Mouse (Mus musculus) embryonic facial prominence, embryonic 15.5 days (tissue): ENCODE measurements around the gene Lect2. TPM values are rescaled to one million over a fixed set of nuclear protein-coding genes. Genes with fewer than 3 reads are reported as not detected.
A peak's percentile ranks its signal among the peaks of the same experiment; 100 is the strongest.

ENCODE experiments used
- ATAC-seq: fragments of 200-750 bp; cut with Nextera tagmentation; 2 replicates; pipeline ENCODE4 v1.8.0; 2017; ENCODE audit warnings: low read depth, moderate TSS enrichment; ENCODE audit not compliant: insufficient number of reproducible peaks, low FRiP score, low TSS enrichment
- H3K27ac ChIP-seq: fragments of 300-500 bp; sonication (generic); replicated peaks from 2 replicates; pipeline ENCODE4 v1.5.1; 2015; ENCODE audit warnings: mild to moderate bottlenecking, inconsistent platforms
- H3K27me3 ChIP-seq: fragments of 300-500 bp; sonication (generic); 2 replicates; pipeline ENCODE4 v1.6.1; 2015; ENCODE audit warnings: inconsistent platforms
- H3K36me3 ChIP-seq: fragments of 300-500 bp; sonication (generic); 2 replicates; pipeline ENCODE4 v1.6.1; 2015; ENCODE audit warnings: mild to moderate bottlenecking, inconsistent platforms
- H3K4me1 ChIP-seq: fragments of 300-500 bp; sonication (generic); 2 replicates; pipeline ENCODE4 v1.6.1; 2015; ENCODE audit warnings: inconsistent platforms
- H3K4me2 ChIP-seq: fragments of 300-500 bp; sonication (generic); replicated peaks from 2 replicates; pipeline ENCODE4 v1.6.1; 2015; ENCODE audit warnings: mild to moderate bottlenecking, inconsistent platforms
- H3K4me3 ChIP-seq: fragments of 300-500 bp; sonication (generic); replicated peaks from 2 replicates; pipeline ENCODE4 v1.5.1; 2015; ENCODE audit warnings: mild to moderate bottlenecking, inconsistent platforms
- H3K9ac ChIP-seq: fragments of 300-500 bp; sonication (generic); 2 replicates; pipeline ENCODE4 v1.6.1; 2015; ENCODE audit warnings: inconsistent platforms
- H3K9me3 ChIP-seq: fragments of 300-500 bp; sonication (generic); replicated peaks from 2 replicates; pipeline ENCODE4 v1.6.1; 2016; ENCODE audit warnings: inconsistent platforms
- WGBS: fragments of 180-500 bp; shearing (Covaris S2); methylation state at CpG from one replicate; pipeline ENCODE4 v1.1.7; 2015; 5-methylcytosine and 5-hydroxymethylcytosine counted together
- polyA plus RNA-seq: library from polyadenylated mRNA; unstranded; fragments of >200 nt; fragmentation: Nextera tagmentation; extraction: Ambion mirVana; gene quantifications from 2 replicates; pipeline ENCODE4 v1.2.1, GENCODE M21; 2015

Gene Lect2
- polyA plus RNA-seq = not detected in 2 replicates

DNA sequence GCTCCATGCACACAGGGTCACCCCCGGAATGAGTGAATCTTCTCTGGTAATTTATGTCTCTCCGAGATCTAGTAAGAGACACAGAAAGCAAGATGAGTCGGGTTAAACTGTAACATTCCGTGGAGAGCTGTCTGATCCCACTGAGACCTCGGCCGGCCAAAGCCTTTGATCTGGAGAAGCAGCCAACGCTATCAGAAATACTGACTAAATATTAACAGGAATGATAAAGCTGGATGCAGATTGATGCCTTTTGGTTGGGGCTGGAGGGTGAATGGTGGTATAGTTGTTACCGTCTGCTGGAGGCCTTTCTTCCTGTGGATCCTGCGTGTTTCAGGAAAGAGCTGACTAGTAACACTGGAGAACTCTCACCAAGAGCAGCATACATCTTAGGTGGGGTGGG is at the start of gene Lect2:
Lect2 (minus strand) TSS at position 102 of the 400 bp plus-strand sequence.
- WGBS = 71% methylated on average over 9 of the region's 9 CpGs
- H3K4me3 ChIP-seq = no peak within 1 kb of the TSS
- H3K9ac ChIP-seq = no peak within 1 kb of the TSS
- H3K4me1 ChIP-seq = peaks cover 4% of the 10 kb centered on the region; the same call in 1 of the 2 replicates
- no peak for ATAC-seq
- no peaks in the 10 kb centered on the region for H3K27me3 ChIP-seq
- H3K9me3 ChIP-seq = no peaks in the 10 kb centered on the region
- H3K27ac ChIP-seq = no peak within 1 kb of the TSS
- H3K4me2 ChIP-seq = no peak within 1 kb of the TSS
- no peaks in the 10 kb centered on the region for H3K36me3 ChIP-seq

DNA sequence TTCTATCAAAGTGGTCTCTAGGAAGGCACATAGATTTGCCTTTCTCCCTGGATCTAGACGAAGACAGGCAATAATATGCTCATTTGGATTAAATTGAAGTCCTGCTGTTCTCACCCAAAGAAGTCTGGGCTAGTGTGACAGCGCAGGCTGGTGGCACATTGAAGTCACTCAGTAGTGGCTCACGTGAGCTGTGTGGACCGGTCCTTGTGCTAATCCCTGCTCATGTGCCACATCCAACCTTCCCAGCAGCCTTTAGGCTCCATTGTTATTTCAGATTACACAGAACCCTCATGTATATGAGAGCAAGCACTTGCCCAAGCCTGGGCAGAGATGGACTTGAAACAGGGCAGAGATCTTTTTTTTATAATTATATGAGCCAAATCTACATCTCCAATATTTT is 49.0 kb upstream of the Lect2 start:
- Histone ChIP-seq H3K9me3 (no peaks in the 10 kb centered on the region), H3K4me3 (no peak overlapping the region), H3K4me2 (no peak overlapping the region), H3K36me3 (no peaks in the 10 kb centered on the region), H3K27ac (peak overlapping the region; percentile 68), H3K9ac (no peak overlapping the region), H3K27me3 (no peaks in the 10 kb centered on the region), H3K4me1 (peaks cover 70% of the 10 kb centered on the region)
- WGBS = 76% methylated on average over 4 of the region's 4 CpGs
- ATAC-seq = no peak

DNA sequence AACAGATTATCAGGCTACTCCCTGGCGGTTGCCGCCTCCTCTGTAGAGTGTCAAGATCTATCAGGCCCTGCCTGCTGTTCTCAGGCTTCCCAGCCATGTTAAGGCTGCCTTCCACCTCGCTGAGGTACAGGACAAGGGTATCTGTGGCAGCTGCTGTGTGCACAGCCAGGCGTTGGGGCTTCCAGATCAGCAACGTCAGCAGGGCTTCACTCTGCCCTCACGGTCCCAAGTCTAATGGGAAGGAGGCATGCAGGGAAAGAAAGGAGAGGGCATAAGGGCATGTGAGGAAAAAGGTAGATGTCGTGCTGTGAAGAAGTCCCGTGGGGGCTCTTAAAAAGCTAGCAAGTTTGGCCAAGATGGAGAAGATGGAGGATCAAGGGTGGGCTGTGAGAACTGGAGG is 46.9 kb upstream of the Lect2 start:
- Histone ChIP-seq H3K9me3 (no peaks in the 10 kb centered on the region), H3K27me3 (no peaks in the 10 kb centered on the region), H3K27ac (no peak overlapping the region), H3K9ac (no peak overlapping the region), H3K4me2 (no peak overlapping the region), H3K36me3 (no peaks in the 10 kb centered on the region), H3K4me1 (peaks cover 53% of the 10 kb centered on the region), H3K4me3 (no peak overlapping the region)
- WGBS = 85% methylated on average over 8 of the region's 8 CpGs
- ATAC-seq = no peak

DNA sequence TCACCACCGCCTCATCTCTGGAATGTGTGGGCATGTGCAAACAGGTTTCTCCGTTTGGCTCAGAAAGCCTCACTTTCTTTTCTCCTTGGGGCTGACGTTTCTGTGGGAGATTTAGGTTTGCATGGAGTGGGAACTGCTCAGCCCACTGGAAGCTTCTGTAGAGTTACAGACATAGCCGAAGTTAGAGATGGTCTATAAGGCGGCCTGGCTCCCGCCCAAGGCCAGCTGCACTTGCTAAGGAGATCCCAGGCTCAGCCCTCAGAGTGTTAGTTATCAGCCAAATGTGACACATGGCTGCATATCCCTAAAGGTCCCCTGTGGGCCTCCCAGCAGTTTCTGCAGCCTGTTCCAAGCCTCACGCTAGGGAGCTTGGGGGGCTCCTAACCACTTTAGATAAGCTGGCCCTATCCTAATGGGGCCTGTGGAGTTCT is 45.7 kb upstream of the Lect2 start:
- H3K27ac ChIP-seq = peak overlapping the region; percentile 65; the same call in 1 of the 2 replicates
- H3K27me3 ChIP-seq = no peaks in the 10 kb centered on the region
- H3K36me3 ChIP-seq = no peaks in the 10 kb centered on the region
- ATAC-seq = no peak; the same call in 1 of the 2 replicates
- H3K9ac ChIP-seq = no peak overlapping the region
- peaks cover 46% of the 10 kb centered on the region for H3K4me1 ChIP-seq
- no peaks in the 10 kb centered on the region for H3K9me3 ChIP-seq
- WGBS = 42% methylated on average over 7 of the region's 7 CpGs
- H3K4me3 ChIP-seq = no peak overlapping the region
- H3K4me2 ChIP-seq = no peak overlapping the region

DNA sequence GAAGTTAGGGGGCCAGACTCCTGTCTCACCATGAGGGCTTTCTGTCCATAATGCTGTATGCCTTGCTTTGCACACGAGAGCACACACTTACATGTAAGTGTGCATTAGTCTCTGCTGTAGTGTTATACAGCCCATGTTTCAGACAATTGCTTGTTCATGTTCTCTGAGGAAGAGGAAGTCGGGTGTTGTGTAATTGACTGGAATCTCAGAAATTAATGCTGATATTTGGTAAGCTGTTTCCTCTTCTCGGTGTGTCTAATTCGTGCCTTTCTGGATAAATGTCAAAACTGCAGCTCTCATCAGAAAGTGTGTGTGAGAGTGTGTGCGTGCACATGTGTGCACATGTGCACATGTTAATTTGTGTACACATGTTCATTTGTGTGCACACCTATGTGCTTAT is 44.9 kb upstream of the Lect2 start:
- Histone ChIP-seq H3K4me1 (peaks cover 45% of the 10 kb centered on the region), H3K36me3 (no peaks in the 10 kb centered on the region), H3K9ac (no peak overlapping the region), H3K9me3 (no peaks in the 10 kb centered on the region), H3K27me3 (no peaks in the 10 kb centered on the region), H3K4me3 (no peak overlapping the region), H3K4me2 (no peak overlapping the region), H3K27ac (peak overlapping the region; percentile 28; the same call in 1 of the 2 replicates)
- WGBS = 62% methylated on average over 5 of the region's 5 CpGs
- ATAC-seq = no peak

DNA sequence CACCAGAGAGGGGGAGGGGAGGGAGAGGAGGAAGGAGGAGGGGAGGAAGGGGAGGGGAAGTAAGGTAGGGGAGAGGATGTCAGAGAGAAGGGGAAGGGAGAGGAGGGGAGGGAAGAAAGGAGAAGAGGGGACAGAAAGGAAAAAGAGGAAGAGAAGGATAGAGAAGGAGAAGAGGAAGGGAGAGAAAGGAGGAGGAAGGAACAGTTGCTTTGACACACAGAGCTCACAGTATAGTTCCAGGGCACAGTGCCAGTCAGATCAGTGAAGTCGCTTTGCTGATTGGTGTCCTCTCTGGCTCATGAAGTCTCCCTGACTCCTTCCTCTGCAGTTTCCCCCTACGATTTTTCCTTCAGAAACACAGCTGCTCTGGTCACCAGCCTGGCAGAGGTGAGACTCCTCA is 43.6 kb upstream of the Lect2 start:
- H3K27me3 ChIP-seq = no peaks in the 10 kb centered on the region
- H3K27ac ChIP-seq = no peak overlapping the region
- H3K4me3 ChIP-seq = no peak overlapping the region
- no peak overlapping the region for H3K9ac ChIP-seq
- no peaks in the 10 kb centered on the region for H3K9me3 ChIP-seq
- ATAC-seq = no peak
- H3K4me1 ChIP-seq = peaks cover 33% of the 10 kb centered on the region
- 42% methylated on average over 2 of the region's 2 CpGs for WGBS
- H3K4me2 ChIP-seq = no peak overlapping the region
- no peaks in the 10 kb centered on the region for H3K36me3 ChIP-seq

DNA sequence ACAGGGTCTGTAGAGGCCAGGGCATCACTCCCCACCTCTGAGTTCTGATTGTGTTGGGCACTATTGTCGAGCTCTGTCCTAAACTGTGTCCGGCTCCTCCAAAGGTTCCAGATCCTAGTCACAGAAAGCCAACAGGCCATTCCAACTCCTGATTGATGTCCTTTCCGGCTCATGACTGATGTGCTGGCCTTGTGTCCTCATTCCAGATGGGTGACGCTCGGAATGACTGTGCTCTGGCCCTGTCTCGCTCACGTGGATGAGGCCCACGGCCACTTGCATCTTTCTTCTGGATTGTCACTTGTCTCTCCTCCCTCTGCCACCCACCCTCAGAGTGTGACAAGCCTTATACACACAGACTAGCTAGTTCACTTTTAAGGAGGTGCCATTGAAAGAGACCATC is 42.9 kb upstream of the Lect2 start:
- no peak for ATAC-seq
- Histone ChIP-seq H3K4me2 (no peak overlapping the region), H3K4me3 (no peak overlapping the region), H3K9me3 (no peaks in the 10 kb centered on the region), H3K27ac (no peak overlapping the region), H3K36me3 (no peaks in the 10 kb centered on the region), H3K27me3 (no peaks in the 10 kb centered on the region), H3K4me1 (peaks cover 26% of the 10 kb centered on the region), H3K9ac (no peak overlapping the region)
- 93% methylated on average over 8 of the region's 8 CpGs for WGBS

DNA sequence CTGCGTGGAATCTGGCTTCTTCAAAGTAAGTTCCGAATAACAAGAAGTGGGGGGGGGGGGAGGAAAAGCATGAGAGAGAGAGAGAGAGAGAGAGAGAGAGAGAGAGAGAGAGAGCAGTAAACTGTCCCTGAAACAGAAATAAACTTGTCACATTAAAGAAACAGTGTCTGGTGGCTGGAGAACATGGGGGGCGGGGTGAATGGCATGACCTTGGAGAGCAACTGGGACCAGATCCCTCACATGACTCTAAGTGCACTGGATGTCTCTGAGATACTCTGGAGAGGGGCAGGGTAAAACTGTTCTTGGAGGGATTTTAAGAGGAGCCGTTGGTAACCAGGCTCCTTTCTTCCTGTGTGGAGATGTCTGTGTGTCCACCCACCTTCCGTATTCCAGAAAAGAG is 41.9 kb upstream of the Lect2 start:
- H3K4me2 ChIP-seq = no peak overlapping the region
- no peak overlapping the region for H3K27ac ChIP-seq
- peaks cover 22% of the 10 kb centered on the region for H3K4me1 ChIP-seq
- H3K27me3 ChIP-seq = no peaks in the 10 kb centered on the region
- H3K4me3 ChIP-seq = no peak overlapping the region
- H3K9ac ChIP-seq = no peak overlapping the region
- H3K9me3 ChIP-seq = no peaks in the 10 kb centered on the region
- 79% methylated on average over 5 of the region's 5 CpGs for WGBS
- no peaks in the 10 kb centered on the region for H3K36me3 ChIP-seq
- ATAC-seq = no peak

DNA sequence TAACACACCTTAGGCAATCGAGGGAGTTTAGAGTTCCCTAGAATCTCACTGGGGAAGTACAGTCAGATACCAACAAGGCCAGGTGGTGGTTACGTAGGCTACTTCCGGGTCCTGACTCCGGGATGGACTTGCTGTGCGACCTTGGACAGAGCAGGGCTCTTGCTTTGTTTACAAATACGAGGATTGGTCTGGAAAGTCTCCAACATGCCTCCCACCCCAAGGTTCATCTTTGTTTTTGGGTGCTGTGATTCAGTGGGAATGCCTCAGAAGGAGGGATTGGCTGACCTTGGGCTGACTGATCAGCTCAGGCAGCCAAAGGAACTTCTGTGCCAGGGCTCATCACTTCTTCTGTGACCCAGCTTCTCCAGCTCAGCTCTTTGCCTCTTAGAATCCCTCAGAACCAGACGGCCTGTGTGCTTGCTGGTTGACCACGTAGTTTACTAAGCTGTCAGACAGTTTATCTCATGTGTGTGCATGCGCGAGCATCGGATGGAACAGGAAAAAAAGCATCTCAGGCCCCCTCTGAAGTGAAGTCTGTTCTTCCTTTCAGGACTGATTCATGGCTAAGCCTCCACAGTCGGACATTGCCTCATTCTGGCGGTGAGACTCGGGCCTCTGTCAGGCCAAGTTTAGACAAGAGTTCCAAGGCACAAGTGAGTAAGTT is 40.3 kb upstream of the Lect2 start:
- WGBS = 80% methylated on average over 14 of the region's 14 CpGs
- Histone ChIP-seq H3K4me3 (no peak overlapping the region), H3K9ac (no peak overlapping the region), H3K27ac (no peak overlapping the region), H3K27me3 (no peaks in the 10 kb centered on the region), H3K4me2 (no peak overlapping the region), H3K9me3 (no peaks in the 10 kb centered on the region), H3K36me3 (no peaks in the 10 kb centered on the region), H3K4me1 (peaks cover 6% of the 10 kb centered on the region)
- no peak for ATAC-seq

DNA sequence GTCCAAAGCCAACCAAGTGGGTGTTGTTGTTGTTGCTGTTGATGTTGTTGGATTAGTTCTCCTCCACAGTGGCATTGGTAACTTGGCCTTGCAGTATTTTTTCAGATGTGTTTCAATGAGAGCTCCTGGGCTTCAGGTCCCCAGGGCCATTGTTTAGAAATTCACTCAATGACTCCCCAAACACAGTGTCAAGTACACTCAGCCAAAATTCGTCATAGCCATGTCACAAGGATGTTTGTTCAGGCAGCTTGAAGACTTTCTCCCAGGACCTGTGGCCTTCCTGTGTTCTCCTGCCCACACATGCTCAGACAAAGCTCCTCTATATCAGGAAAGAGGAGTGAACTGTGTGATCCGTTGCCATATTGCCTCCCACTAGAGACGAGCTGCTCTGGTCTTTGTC is 37.7 kb upstream of the Lect2 start:
- Histone ChIP-seq H3K4me2 (no peak overlapping the region), H3K9me3 (no peaks in the 10 kb centered on the region), H3K27ac (no peak overlapping the region), H3K4me3 (no peak overlapping the region), H3K9ac (no peak overlapping the region), H3K36me3 (no peaks in the 10 kb centered on the region), H3K4me1 (peaks cover 21% of the 10 kb centered on the region), H3K27me3 (no peaks in the 10 kb centered on the region)
- 65% methylated on average over 3 of the region's 3 CpGs for WGBS
- no peak for ATAC-seq

DNA sequence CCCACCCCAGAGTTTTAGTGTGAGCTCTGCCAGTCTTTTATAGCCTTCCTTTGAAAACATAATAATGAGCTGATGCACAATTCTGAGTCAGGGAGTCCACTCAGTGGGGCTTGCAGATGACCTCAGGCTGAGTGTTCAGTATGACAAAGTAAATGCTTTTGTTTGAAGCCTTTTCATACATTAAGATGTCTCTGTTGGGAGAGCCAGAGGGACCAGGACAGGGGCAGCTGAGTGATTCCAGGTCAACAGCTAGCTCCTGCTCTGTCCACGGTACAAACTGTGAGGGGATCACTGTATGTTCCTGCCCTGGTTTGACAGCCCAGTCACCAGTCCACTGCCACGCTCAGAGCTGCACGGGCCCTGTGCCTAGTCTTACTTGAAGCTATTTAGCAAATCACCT is 34.4 kb upstream of the Lect2 start:
- peaks cover 28% of the 10 kb centered on the region for H3K4me1 ChIP-seq
- no peak overlapping the region for H3K4me3 ChIP-seq
- no peaks in the 10 kb centered on the region for H3K9me3 ChIP-seq
- H3K27me3 ChIP-seq = no peaks in the 10 kb centered on the region
- no peak overlapping the region for H3K9ac ChIP-seq
- no peaks in the 10 kb centered on the region for H3K36me3 ChIP-seq
- peak overlapping the region; percentile 48 for H3K27ac ChIP-seq
- no peak overlapping the region for H3K4me2 ChIP-seq
- no peak for ATAC-seq
- 31% methylated on average over 3 of the region's 3 CpGs for WGBS

DNA sequence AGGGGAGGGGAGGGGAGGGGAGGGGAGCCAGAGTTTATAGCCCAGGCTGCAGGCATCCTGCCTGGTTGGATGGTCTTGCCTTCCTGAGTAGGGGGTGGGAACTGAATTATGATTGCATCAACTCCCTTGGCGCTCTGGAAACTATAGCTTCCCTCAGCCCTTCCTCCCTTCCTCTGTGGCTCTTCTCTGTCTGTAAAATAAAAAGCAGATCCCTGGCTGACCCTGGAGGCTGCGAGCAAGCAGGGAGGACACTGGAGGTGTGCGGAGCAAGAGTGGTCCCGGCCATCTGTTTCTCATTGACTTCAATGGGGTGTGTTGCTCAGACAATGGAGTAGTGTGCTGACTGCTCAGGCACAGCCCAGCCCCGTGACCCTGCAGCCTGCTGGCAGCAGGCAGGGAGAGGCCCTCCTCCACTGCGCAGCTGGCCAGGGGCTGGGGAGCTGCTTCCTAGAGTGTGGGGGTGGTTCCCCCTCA is 33.7 kb upstream of the Lect2 start:
- H3K27ac ChIP-seq = peak overlapping the region; percentile 91
- H3K36me3 ChIP-seq = no peaks in the 10 kb centered on the region
- peaks cover 28% of the 10 kb centered on the region for H3K4me1 ChIP-seq
- no peaks in the 10 kb centered on the region for H3K9me3 ChIP-seq
- H3K4me2 ChIP-seq = peak overlapping the region; percentile 31
- no peak overlapping the region for H3K9ac ChIP-seq
- no peaks in the 10 kb centered on the region for H3K27me3 ChIP-seq
- 3% methylated on average over 6 of the region's 6 CpGs for WGBS
- ATAC-seq = peak; percentile 97
- no peak overlapping the region; the same call in 1 of the 2 replicates for H3K4me3 ChIP-seq
